Mouse (Mus musculus) heart, postnatal 36 days (tissue): Measurements from ENCODE around the gene St7l. TPM values are rescaled to one million over a fixed set of nuclear protein-coding genes. Genes with fewer than 3 reads are reported as not detected.
A peak's percentile ranks its signal among the peaks of the same experiment; 100 is the strongest.

Source experiments
- DNase-seq, 2 experiments: peaks; one replicate each; pipeline ENCODE4 v3.0.0; 2021 to 2022
- intact Hi-C: fragments of 180-260 bp; cut with DNase I; formaldehyde crosslinking; loops from one replicate; pipeline ENCODE4 v1.15.1; 2025
- total RNA-seq, 2 experiments: library from RNA; stranded (reverse); gene quantifications; 2 replicates each; pipeline ENCODE4 v1.2.3; 2021

The St7l gene
- total RNA-seq, 2 experiments from 2014 or later, result 19.1 to 22.5 TPM

DNA sequence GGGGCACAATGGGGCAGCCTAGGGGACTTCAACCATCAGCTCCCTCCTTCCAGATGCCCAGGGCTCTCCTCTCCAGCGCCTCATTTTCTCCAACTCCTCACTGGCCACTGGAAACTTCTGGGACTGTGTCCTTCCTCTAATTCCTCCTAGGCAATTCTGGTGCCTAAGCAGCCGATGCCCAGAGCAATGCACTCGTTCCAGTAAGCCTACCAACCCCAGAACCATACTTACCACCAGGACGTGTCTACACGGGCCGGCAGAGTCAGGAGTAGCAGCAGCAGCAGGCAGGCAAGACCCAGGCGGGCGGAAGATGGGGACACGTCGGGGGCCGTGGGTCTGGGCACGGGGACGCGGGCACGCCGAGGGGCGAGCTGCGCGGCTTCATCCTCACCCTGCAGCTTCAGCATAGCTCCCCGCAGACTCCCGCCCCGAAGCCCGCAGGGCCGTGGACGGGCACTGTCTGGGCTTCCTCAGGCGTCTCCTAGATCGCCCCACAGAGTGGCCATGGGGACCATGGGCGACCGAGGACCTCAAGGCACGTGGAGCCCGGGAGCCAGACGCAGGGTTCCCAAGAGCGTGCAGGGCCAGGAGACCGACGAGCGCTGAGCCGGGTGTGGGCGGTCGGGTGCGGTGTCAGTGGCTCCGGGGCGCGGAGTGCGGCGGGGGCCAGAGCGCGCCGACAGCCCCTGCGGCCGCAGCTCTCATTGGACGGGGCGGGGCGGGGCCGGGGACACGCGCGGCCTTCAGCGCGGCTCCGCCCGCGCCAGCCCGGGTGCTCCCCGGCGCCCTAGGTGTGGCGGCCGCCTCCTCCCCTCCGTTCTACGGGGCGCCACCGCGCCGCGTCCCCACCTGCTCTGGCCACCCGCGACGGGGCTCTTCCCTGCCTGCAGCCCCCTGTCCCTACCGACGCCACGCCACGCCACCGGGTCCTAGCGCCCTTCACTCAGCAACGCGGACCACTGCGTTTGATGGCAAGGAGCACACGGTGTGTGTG, 97.6 kb downstream of the St7l start, which contains the start of gene Wnt2b:
Gene Wnt2b, minus strand, starts transcription at position 856 of the 994 bp plus-strand sequence.
- DNase-seq, result peak; percentile 28 to 34
- intact Hi-C loops, result no loop called here

DNA sequence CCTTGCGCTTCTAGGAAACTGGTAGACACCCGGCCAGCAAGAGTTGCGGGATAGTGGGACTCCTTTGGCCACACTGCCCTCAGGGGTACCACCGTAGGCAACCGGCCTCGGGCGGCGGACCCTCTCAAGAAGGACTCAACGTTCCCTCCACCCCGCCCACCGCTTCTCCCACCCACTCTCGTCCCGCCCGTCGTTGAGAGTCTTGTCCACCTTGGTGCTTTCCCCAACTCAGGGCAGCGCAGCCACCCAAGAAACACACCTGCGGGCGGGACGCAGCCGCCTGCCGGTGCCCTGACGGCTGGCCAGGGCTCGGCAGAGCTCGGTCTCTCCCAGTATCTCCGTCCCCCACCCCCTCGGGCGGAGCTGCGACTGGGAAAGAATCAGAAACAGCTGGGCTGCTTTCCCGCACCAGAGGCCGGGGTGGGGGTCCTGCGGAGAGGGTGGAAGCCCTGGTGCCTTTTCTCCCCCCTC, 98.4 kb downstream of the St7l start:
- intact Hi-C loops, result no loop called here

DNA sequence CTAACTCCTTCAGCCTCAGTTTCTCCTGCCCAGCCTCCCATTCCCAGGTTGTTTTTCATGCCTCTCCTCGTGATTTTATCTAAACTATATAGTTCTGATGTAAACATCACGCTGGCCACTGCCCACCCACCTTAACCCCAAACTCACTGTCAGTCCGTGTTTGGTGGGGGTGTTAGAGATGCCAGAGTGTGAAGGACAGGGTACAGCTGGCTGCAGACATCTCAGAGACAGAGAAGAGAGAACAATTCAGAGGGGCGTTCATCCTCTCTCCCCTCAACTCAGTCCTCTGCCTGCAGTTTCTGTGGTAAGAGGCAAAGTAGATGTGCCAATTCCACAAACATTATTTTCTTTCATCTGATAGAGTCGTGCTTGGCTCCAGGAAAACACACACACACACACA, 99.1 kb downstream of the St7l start:
- DNase-seq, result no peak

More for the DNA sequence above, 98.4 kb downstream of the St7l start:
- no peak for DNase-seq

DNA sequence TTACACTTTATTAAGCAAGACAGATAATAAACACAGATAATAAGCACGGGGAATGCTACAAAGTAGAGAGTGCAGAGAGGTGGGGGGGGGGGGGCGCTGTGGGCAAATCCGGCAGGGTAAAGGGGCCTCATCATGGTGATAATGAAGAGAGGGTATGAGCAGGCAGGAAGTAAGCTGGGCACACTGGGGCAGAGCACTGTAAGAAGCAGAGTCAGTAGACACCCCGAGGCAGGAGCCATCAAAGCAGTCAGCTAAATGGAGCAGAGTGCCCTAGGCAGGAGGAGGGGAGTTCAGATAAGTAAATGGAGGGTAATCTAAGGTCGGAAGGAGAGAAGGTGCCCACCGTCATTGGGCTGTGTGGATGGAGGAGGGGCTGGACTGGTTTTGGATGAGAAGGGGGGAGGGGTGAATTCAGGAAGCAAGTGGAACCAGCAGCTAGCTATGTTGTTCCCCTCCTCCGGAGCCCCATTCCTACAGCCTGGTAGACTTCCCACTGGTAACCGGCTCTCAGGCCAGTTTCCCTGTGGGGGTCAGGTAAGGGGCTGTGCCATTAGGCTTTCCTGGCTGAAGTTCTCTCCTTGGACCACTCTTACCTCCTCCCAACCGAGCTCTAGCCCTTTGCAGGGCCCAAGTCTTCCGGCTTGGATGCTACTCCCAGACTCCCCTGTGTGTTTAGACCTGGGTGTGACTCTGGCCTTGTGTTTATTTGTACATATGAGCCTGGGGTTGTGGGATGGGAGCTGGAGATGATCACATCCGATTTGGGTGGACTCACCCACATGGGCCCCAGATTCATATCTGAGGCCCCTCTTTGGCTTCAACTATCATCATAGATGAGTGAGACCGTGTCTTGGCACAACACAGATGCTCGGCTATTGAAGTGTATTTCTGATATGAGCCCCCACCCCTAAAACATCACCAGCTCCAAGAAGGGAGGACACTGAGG, 99.8 kb downstream of the St7l start:
- intact Hi-C loops, result no loop called here
- no peak for DNase-seq

More for the DNA sequence above, 99.1 kb downstream of the St7l start:
- intact Hi-C loops, result no loop called here

DNA sequence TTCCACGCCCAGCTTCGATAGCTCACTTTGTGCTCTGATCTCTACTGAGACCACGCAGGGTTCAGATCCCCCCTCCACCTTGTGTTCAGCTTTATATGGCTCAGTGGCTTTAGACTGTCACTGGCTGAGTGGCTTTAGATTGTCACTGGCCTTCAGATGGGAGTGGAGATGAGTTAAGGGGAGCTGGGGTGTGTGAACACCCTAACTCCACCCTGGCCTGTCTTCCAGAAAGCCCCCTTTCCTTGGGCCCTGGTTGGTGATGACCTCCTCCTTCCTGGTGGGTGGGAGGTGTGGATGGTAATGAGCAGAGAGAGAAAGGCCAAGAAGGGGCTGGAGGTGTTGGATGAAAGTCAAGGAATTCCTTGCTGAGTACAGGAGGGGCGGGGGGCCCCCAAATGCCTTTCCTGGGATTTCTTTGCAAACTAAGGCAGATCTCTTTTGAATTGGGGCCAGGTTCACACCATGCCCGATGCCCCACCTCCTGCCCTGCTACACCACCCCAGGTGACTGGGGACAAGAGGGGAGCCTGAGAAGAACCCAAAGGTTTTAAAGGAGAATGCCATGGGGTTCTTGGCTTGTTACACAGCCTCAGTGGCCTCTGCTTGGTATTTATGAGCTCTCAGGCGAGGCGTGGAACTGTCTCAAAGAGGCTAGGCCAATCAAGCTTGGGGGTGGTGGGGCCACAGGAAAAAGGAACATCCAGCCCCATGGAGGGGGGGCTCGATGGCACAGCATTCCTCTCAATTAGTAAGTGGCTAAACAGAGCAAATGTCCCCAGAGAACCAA, 101.5 kb downstream of the St7l start:
- intact Hi-C loops, result loop anchor here (5.0 kb wide), 2 partner anchors 98 to 193 kb away; no protein-coding TSS in a partner anchor
- DNase-seq, result no peak

DNA sequence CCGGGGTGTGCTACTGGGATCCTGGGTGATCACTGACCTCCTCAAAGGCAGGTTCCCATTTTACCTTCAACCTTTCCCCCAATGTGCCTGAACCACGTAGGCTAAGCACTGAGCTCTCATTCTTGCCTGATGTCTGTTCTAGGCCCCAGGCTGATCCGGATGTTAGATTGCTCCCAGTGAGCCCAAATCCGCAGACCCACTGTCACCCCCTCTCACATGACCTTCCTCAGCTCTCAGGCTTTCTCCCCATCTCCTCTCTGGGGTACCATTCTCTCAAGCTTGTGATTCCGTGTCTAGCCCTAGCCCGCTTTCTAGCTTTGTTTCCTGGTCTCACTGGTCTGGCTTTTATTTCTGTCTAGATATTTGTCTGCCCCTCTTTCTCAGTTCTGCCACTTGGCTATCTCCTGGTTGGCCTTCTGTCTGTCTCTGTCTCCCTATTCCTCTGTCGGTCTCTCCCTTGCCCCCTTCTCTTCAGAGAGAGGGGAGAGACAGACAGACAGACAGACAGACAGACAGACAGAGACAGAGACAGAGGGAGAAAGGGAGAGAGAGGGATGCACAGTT, 102.3 kb downstream of the St7l start:
- intact Hi-C loops, result loop anchor here (5.0 kb wide), 2 partner anchors 99 to 194 kb away; no protein-coding TSS in a partner anchor
- no peak for DNase-seq

DNA sequence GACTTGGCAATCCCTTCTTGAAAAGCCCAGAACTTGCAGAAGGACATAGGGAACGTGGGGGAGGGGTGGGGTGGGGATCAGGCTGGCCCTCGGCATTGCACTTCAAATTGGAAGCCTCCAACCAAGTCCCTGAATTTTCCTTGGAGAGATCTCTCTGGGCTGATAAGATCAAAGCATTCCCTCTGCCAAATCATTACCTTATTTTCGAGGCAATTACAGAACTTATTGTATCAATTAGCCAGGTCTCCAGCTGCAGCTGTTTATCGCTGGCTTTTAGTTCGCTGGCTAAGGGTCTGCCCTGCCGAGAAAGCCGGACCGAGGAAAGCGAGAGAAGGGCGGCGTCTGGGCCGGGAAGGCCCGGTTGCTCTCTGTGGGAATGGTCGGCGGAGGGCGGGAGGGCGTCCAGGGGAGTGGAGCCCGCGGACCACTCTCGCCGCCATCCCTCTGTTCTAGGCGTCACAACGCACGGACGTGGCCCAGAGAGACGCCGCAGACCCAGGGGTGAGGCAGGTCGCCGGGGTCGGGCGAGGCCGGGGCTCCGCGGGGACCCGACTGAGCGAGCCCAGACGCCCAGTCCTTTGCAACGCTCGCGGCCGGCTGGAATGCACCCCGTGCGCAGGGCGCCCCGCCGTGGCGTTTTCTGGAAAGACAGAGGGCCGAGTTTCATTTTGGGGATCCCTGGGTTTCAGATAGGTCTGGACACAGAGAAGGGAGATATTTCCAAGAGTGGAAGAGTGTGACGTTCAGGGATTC, 103.9 kb downstream of the St7l start:
- peak; percentile 93 to 97 for DNase-seq
- intact Hi-C loops, result loop anchor here (2.0 to 5.0 kb wide), 4 partner anchors 100 to 253 kb away; partner anchors contain the start of gene Rhoc

Other genes with a start within 250 kb of the St7l start
- 100 to 1,000 TPM; 163 to 166 TPM for gene Slc16a1, start 225.3 kb upstream of the St7l start, total RNA-seq
- gene Ppm1j, start 82.9 kb upstream of the St7l start, total RNA-seq, result 10 to 100 TPM; 24.0 to 26.2 TPM
- 1 to 10 TPM; 2.2 to 2.4 TPM for gene Fam19a3, start 82.2 kb upstream of the St7l start, total RNA-seq
- gene Rhoc, start 75.6 kb upstream of the St7l start, total RNA-seq, result 100 to 1,000 TPM in 1 of 2 experiments, 10 to 100 TPM in 1; 93.1 to 100 TPM
- gene Mov10, start 45.4 kb upstream of the St7l start, total RNA-seq, result 1 to 10 TPM; 4.8 to 8.0 TPM
- gene Capza1, start 500 bp downstream of the St7l start, total RNA-seq, result 10 to 100 TPM; 32.2 to 38.7 TPM
- gene Wnt2b, start 97.9 kb downstream of the St7l start, total RNA-seq, result 1 to 10 TPM; 1.1 to 1.8 TPM
- gene Cttnbp2nl, start 189.1 kb downstream of the St7l start, total RNA-seq, result 10 to 100 TPM; 18.9 to 19.6 TPM
- gene 4930564D02Rik, start 202.8 kb downstream of the St7l start, total RNA-seq, result not detected